Mouse (Mus musculus) brain, embryonic 14.5 days (tissue): ENCODE results near the gene Gm49661.

Source experiments
- CTCF ChIP-seq: fragments of 200-500 bp; IDR thresholded peaks from 2 replicates; pipeline ENCODE4 v1.5.1; 2012; ENCODE audit warnings: inconsistent platforms, mild to moderate bottlenecking, moderate library complexity, borderline replicate concordance; ENCODE audit not compliant: insufficient read depth, insufficient read length; ENCODE audit errors: extremely low read depth
- POLR2A ChIP-seq: fragments of 200-500 bp; IDR thresholded peaks from 2 replicates; pipeline ENCODE4 v1.6.1; 2012; ENCODE audit warnings: mild to moderate bottlenecking, inconsistent platforms, borderline replicate concordance; ENCODE audit not compliant: poor library complexity, insufficient read depth, insufficient read length, severe bottlenecking; ENCODE audit errors: extremely low read depth

- TF ChIP-seq POLR2A (no peak), CTCF (no peak)
Observed at GRCm38 (mm10) chr8:84936041-84936961, 32.9 kb downstream of the Gm49661 start.
